14 mouse cellular contexts compared by ENCODE assay signal in the genomic region with DNA sequence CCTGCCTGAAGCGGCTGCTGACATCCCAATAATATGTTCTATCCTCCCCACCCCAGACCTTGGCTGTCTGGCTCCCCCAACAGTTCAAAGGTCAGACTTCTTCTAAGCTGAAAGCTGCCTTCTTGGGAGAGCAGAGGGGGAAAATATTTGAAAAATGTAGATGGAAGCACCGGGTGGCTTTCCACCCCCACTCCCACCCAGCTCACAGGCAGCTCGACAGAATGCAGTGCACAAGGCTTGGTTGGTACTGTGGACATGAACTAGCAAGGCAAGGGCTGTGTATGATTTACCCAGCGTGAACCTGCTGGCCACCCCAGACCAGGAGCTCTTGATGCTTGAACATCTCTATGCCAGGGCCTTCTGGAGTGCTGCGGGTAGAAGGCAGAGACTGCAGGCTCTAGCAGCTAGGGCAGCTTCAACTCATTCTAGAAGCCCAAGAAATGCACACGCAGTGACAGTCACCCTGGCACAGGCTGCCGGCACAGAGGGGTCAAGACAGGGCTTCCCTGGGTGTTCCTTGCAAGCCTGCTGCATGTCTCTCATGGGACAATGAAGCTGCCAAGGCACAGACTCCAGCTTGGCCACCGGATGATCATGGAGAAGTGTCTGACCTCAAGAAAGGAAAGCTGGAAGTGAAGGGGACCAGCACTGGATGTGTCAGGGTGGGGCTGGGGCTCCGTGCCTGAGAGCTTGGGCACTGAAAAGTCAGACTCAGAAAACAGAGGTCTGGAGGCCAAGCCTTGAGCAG. TPM values are rescaled to one million over a fixed set of nuclear protein-coding genes. Genes with fewer than 3 reads are reported as not detected.
DNase-seq lines count a peak whose midpoint lies in the region; ATAC-seq and TF ChIP-seq lines count a peak whose summit lies in the region.
"Had no signal": no experiment of that assay in that cellular context is flagged by ENCODE, and none has a peak within 500 bp of the region (broad histone marks: within the 10 kb centered on the region; RNA-seq: fewer than 3 reads in every experiment).

No protein-coding gene starts in this region.

- H3K4me2 ChIP-seq in lung, embryonic 16.5 days (ENCODE audit: low read depth, low read length) = no peak overlapping the region
- H3K4me2 ChIP-seq in intestine, embryonic 15.5 days (replicated peaks) = no peak overlapping the region
- no peak overlapping the region for H3K4me2 ChIP-seq in kidney, postnatal 0 days (ENCODE audit: low read length)
- H3K4me2 ChIP-seq in stomach, embryonic 15.5 days = no peak overlapping the region
- H3K4me2 ChIP-seq in forebrain, embryonic 14.5 days (ENCODE audit: low read length) = no peak overlapping the region
- H3K4me2 ChIP-seq: midbrain, embryonic 12.5 days had no signal

- H3K4me1 ChIP-seq in lung, embryonic 16.5 days (replicated peaks; ENCODE audit: control insufficient read depth, insufficient read depth, low read length) = peaks cover 64% of the 10 kb centered on the region
- peaks cover 81% of the 10 kb centered on the region for H3K4me1 ChIP-seq in intestine, embryonic 15.5 days (replicated peaks)
- peaks cover 71% of the 10 kb centered on the region for H3K4me1 ChIP-seq in kidney, postnatal 0 days (replicated peaks; ENCODE audit: insufficient read depth, low read length)
- H3K4me1 ChIP-seq in stomach, embryonic 15.5 days = peaks cover 81% of the 10 kb centered on the region
- H3K4me1 ChIP-seq in forebrain, embryonic 14.5 days (ENCODE audit: control insufficient read depth, insufficient read depth, low read length) = no peaks in the 10 kb centered on the region; the same call in 1 of the 2 replicates

- peak overlapping the region; percentile 50 for H3K27ac ChIP-seq in lung, embryonic 16.5 days (ENCODE audit: low read length)
- peak overlapping the region; percentile 62 for H3K27ac ChIP-seq in intestine, embryonic 15.5 days
- peak overlapping the region; percentile 85 for H3K27ac ChIP-seq in kidney, postnatal 0 days
- peak overlapping the region; percentile 32 for H3K27ac ChIP-seq in stomach, embryonic 15.5 days
- H3K27ac ChIP-seq in forebrain, embryonic 14.5 days (ENCODE audit: low read depth, low read length) = no peak overlapping the region
- H3K27ac ChIP-seq: midbrain, embryonic 12.5 days had no signal

- ATAC-seq in lung, embryonic 16.5 days (ENCODE audit: low read depth) = no peak
- no peak for ATAC-seq in intestine, embryonic 15.5 days
- ATAC-seq in kidney, postnatal 0 days (replicated peaks; ENCODE audit: low FRiP score, low read depth) = peak; percentile 41
- ATAC-seq in stomach, embryonic 15.5 days (ENCODE audit: insufficient read depth, low FRiP score, low read depth) = no peak
- no peak for ATAC-seq in forebrain, embryonic 14.5 days
- ATAC-seq: forebrain, embryonic 16.5 days had no signal

- intact Hi-C loops in left cerebral cortex, postnatal 4 days (cut with DNase I) = no loop called here

- no peak overlapping the region for H3K4me3 ChIP-seq in lung, embryonic 16.5 days (ENCODE audit: low read length)
- no peak overlapping the region for H3K4me3 ChIP-seq in intestine, embryonic 15.5 days (replicated peaks)
- H3K4me3 ChIP-seq in kidney, postnatal 0 days (replicated peaks; ENCODE audit: low read depth, low read length) = no peak overlapping the region
- no peak overlapping the region for H3K4me3 ChIP-seq in stomach, embryonic 15.5 days (replicated peaks)
- H3K4me3 ChIP-seq in forebrain, embryonic 14.5 days (ENCODE audit: low read depth, low read length) = no peak overlapping the region
- H3K4me3 ChIP-seq: midbrain, embryonic 12.5 days had no signal

- 30% methylated on average over 9 of the region's 9 CpGs for WGBS in lung, embryonic 16.5 days
- 37% methylated on average over 9 of the region's 9 CpGs for WGBS in intestine, embryonic 15.5 days
- WGBS in kidney, postnatal 0 days = 40% methylated on average over 9 of the region's 9 CpGs
- 43% methylated on average over 9 of the region's 9 CpGs for WGBS in stomach, embryonic 15.5 days
- WGBS in forebrain, embryonic 14.5 days = 91% methylated on average over 9 of the region's 9 CpGs

- TF ChIP-seq CTCF in kidney, postnatal 0 days (IDR thresholded peaks at IDR 0.05; ENCODE audit: low read depth) = no peak

- H3K36me3 ChIP-seq in lung, embryonic 16.5 days (ENCODE audit: control insufficient read depth, insufficient read depth, low read length) = no peaks in the 10 kb centered on the region
- H3K36me3 ChIP-seq in intestine, embryonic 15.5 days = no peaks in the 10 kb centered on the region
- no peaks in the 10 kb centered on the region for H3K36me3 ChIP-seq in kidney, postnatal 0 days (ENCODE audit: insufficient read depth, low read length)
- H3K36me3 ChIP-seq in stomach, embryonic 15.5 days = no peaks in the 10 kb centered on the region
- H3K36me3 ChIP-seq in forebrain, embryonic 14.5 days (ENCODE audit: control insufficient read depth, insufficient read depth, low read length) = no peaks in the 10 kb centered on the region
- H3K36me3 ChIP-seq: midbrain, embryonic 12.5 days had no signal

- no peaks in the 10 kb centered on the region for H3K27me3 ChIP-seq in lung, embryonic 16.5 days (ENCODE audit: control insufficient read depth, insufficient read depth, low read depth, low read length)
- H3K27me3 ChIP-seq in intestine, embryonic 15.5 days (replicated peaks) = no peaks in the 10 kb centered on the region
- H3K27me3 ChIP-seq in kidney, postnatal 0 days (ENCODE audit: insufficient read depth, low read length) = no peaks in the 10 kb centered on the region
- H3K27me3 ChIP-seq in stomach, embryonic 15.5 days (replicated peaks) = no peaks in the 10 kb centered on the region
- no peaks in the 10 kb centered on the region for H3K27me3 ChIP-seq in forebrain, embryonic 14.5 days (replicated peaks; ENCODE audit: control insufficient read depth, insufficient read depth, low read length)
- H3K27me3 ChIP-seq: midbrain, embryonic 12.5 days had no signal

- no peak for DNase-seq in lung, adult 18-20 months
- peak; percentile 74 for DNase-seq in kidney, postnatal 0 days (ENCODE audit: low spot score)
- no peak for DNase-seq in forebrain, embryonic 14.5 days (ENCODE audit: low spot score)
- no peak for DNase-seq in thymus, postnatal 25 days
- no peak for DNase-seq in left cerebral cortex, postnatal 4 days
- DNase-seq: heart, postnatal 10 days; liver; right cerebral cortex, postnatal 4 days; thymus, postnatal 14 days had no signal

- H3K9ac ChIP-seq in lung, embryonic 16.5 days (ENCODE audit: low read length) = peak overlapping the region; percentile 36
- H3K9ac ChIP-seq in intestine, embryonic 15.5 days = no peak overlapping the region
- no peak overlapping the region for H3K9ac ChIP-seq in kidney, postnatal 0 days (ENCODE audit: low read depth, low read length)
- H3K9ac ChIP-seq in stomach, embryonic 15.5 days = no peak overlapping the region
- no peak overlapping the region for H3K9ac ChIP-seq in forebrain, embryonic 14.5 days (ENCODE audit: low read length)
- H3K9ac ChIP-seq: midbrain, embryonic 12.5 days had no signal

- no peaks in the 10 kb centered on the region for H3K9me3 ChIP-seq in lung, embryonic 16.5 days (ENCODE audit: control insufficient read depth, low read length)
- H3K9me3 ChIP-seq in intestine, embryonic 15.5 days = no peaks in the 10 kb centered on the region
- H3K9me3 ChIP-seq in kidney, postnatal 0 days (replicated peaks; ENCODE audit: low read length) = no peaks in the 10 kb centered on the region
- no peaks in the 10 kb centered on the region for H3K9me3 ChIP-seq in stomach, embryonic 15.5 days
- H3K9me3 ChIP-seq in forebrain, embryonic 14.5 days (replicated peaks; ENCODE audit: control insufficient read depth, low read length) = no peaks in the 10 kb centered on the region
- H3K9me3 ChIP-seq: midbrain, embryonic 12.5 days had no signal

RNA-seq across cellular contexts. Expression of a gene that starts 15.1 kb away (rescaled TPM):
- polyA plus RNA-seq in lung, embryonic 16.5 days (2015; fragmentation: Nextera tagmentation; extraction: Ambion mirVana) = 11.4 and 11.6 TPM in 2 replicates
- 13.6 and 14.0 TPM in 2 replicates for polyA plus RNA-seq in intestine, embryonic 15.5 days (2015; fragmentation: Nextera tagmentation; extraction: Ambion mirVana)
- polyA plus RNA-seq in kidney, postnatal 0 days (2015; fragmentation: Nextera tagmentation; extraction: Ambion mirVana) = 16.2 and 16.4 TPM in 2 replicates
- polyA plus RNA-seq in stomach, embryonic 15.5 days (2015; fragmentation: Nextera tagmentation; extraction: Ambion mirVana) = 17.1 and 18.0 TPM in 2 replicates
- 11.5 and 13.1 TPM in 2 replicates for polyA plus RNA-seq in forebrain, embryonic 14.5 days (2014; fragmentation: Nextera tagmentation; extraction: Ambion mirVana)
- total RNA-seq in left cerebral cortex, postnatal 4 days (2021) = 10 to 100 TPM; 68.9 to 70.4 TPM
